Mouse (Mus musculus) brain, embryonic 14.5 days (tissue): Measurements from ENCODE around the gene Ociad2. TPM values are rescaled to one million over a fixed set of nuclear protein-coding genes. Genes with fewer than 3 reads are reported as not detected.
"Not testable (repeated sequence)": the region's sequence is repeated elsewhere in the genome, so short reads cannot be mapped to it uniquely, and the experiment has no call there.

Source experiments
- DNase-seq: peaks from one replicate; pipeline ENCODE4 v3.0.0-alpha.2; 2011; ENCODE audit warnings: low read depth
- CTCF ChIP-seq: fragments of 200-500 bp; IDR thresholded peaks from 2 replicates; pipeline ENCODE4 v1.5.1; 2012; ENCODE audit warnings: inconsistent platforms, mild to moderate bottlenecking, moderate library complexity, borderline replicate concordance; ENCODE audit not compliant: insufficient read depth, insufficient read length; ENCODE audit errors: extremely low read depth
- POLR2A ChIP-seq: fragments of 200-500 bp; IDR thresholded peaks from 2 replicates; pipeline ENCODE4 v1.6.1; 2012; ENCODE audit warnings: mild to moderate bottlenecking, inconsistent platforms, borderline replicate concordance; ENCODE audit not compliant: poor library complexity, insufficient read depth, insufficient read length, severe bottlenecking; ENCODE audit errors: extremely low read depth
- polyA plus RNA-seq: library from polyadenylated mRNA; depleted of rRNA; stranded (reverse); fragments of >200 nt; gene quantifications from 2 replicates; pipeline ENCODE4 v1.2.3, GENCODE M21; 2012

Ociad2 gene
- polyA plus RNA-seq, 1 experiment, result 9.3 TPM

- no peak for DNase-seq
- TF ChIP-seq POLR2A (no peak), CTCF (no peak)
Measured at GRCm38 (mm10) chr5:73323602-73324001, 17.2 kb downstream of the Ociad2 start.

- DNase-seq, result not testable (repeated sequence)
Measured at GRCm38 (mm10) chr5:73322684-73323083, 18.1 kb downstream of the Ociad2 start.

GRCm38 (mm10) chr5:73319306-73319705, 21.5 kb downstream of the Ociad2 start:
- TF ChIP-seq POLR2A (no peak), CTCF (no peak)
- DNase-seq, result no peak

- DNase-seq, result no peak
- no peak for TF ChIP-seq CTCF
- TF ChIP-seq POLR2A, result no peak
Measured at GRCm38 (mm10) chr5:73314654-73315053, 26.2 kb downstream of the Ociad2 start.

- TF ChIP-seq CTCF, result no peak
- DNase-seq, result no peak
Measured at GRCm38 (mm10) chr5:73313591-73313990, 27.2 kb downstream of the Ociad2 start.

- no peak for TF ChIP-seq CTCF
- no peak for TF ChIP-seq POLR2A
- DNase-seq, result no peak
Measured at GRCm38 (mm10) chr5:73311458-73311857, 29.4 kb downstream of the Ociad2 start.

- TF ChIP-seq POLR2A (no peak), CTCF (no peak)
- no peak for DNase-seq
Measured at GRCm38 (mm10) chr5:73310401-73310800, 30.4 kb downstream of the Ociad2 start.

- DNase-seq, result no peak
- no peak for TF ChIP-seq POLR2A
- no peak for TF ChIP-seq CTCF
Measured at GRCm38 (mm10) chr5:73309496-73309895, 31.3 kb downstream of the Ociad2 start.

- no peak for TF ChIP-seq POLR2A
- no peak for TF ChIP-seq CTCF
- DNase-seq, result no peak
Measured at GRCm38 (mm10) chr5:73307297-73307696, 33.5 kb downstream of the Ociad2 start.

GRCm38 (mm10) chr5:73306486-73306885, 34.3 kb downstream of the Ociad2 start:
- no peak for TF ChIP-seq POLR2A
- TF ChIP-seq CTCF, result no peak

GRCm38 (mm10) chr5:73304507-73304906, 36.3 kb downstream of the Ociad2 start:
- no peak for DNase-seq
- TF ChIP-seq CTCF (no peak), POLR2A (no peak)

More at GRCm38 (mm10) chr5:73306486-73306885, 34.3 kb downstream of the Ociad2 start:
- DNase-seq, result no peak

- no peak for DNase-seq
- TF ChIP-seq POLR2A (no peak), CTCF (no peak)
Measured at GRCm38 (mm10) chr5:73301601-73302307, 39.1 kb downstream of the Ociad2 start.

GRCm38 (mm10) chr5:73295916-73296315, 44.9 kb downstream of the Ociad2 start:
- DNase-seq, result no peak
- TF ChIP-seq POLR2A (no peak), CTCF (no peak)

- no peak for DNase-seq
- TF ChIP-seq CTCF (no peak), POLR2A (no peak)
Measured at GRCm38 (mm10) chr5:73295016-73295415, 45.8 kb downstream of the Ociad2 start.
